Mouse (Mus musculus) heart, adult 2 months (tissue): ENCODE measurements at regions not wholly inside any gene's neighbourhood (a gene's known extent, or its start where the extent isn't known, plus 50 kb on each side); places are given as distances from the start of the nearest gene placed in this dataset.

Source experiments
- DNase-seq, 2 experiments: peaks; one replicate each; pipeline ENCODE4 v3.0.0; 2021
- H3K27ac ChIP-seq: fragments of 200-600 bp; 2 replicates; pipeline ENCODE4 v1.8.1; 2022
- H3K27me3 ChIP-seq: fragments of 200-500 bp; 2 replicates; pipeline ENCODE4 v1.6.1; 2012; ENCODE audit warnings: mild to moderate bottlenecking, low read length, inconsistent platforms, mixed read lengths; ENCODE audit not compliant: control insufficient read depth, insufficient read depth
- H3K36me3 ChIP-seq: fragments of 200-500 bp; 2 replicates; pipeline ENCODE4 v1.6.1; 2012; ENCODE audit warnings: low read length, inconsistent platforms; ENCODE audit not compliant: control insufficient read depth, insufficient read depth
- H3K4me1 ChIP-seq: fragments of 200-500 bp; 2 replicates; pipeline ENCODE4 v1.6.1; 2011; ENCODE audit warnings: low read length; ENCODE audit not compliant: control insufficient read depth, insufficient read depth
- H3K4me3 ChIP-seq: fragments of 200-600 bp; 2 replicates; pipeline ENCODE4 v1.8.1; 2022
- H3K79me2 ChIP-seq: fragments of 200-500 bp; replicated peaks from 2 replicates; pipeline ENCODE4 v1.6.1; 2012; ENCODE audit warnings: mild to moderate bottlenecking, inconsistent platforms, low read length, moderate library complexity, mixed read lengths; ENCODE audit not compliant: control insufficient read depth, insufficient read depth
- H3K9ac ChIP-seq: fragments of 200-500 bp; 2 replicates; pipeline ENCODE4 v1.6.1; 2012; ENCODE audit warnings: low read depth, mild to moderate bottlenecking, control low read depth, inconsistent platforms, low read length, mixed read lengths
- CTCF ChIP-seq: fragments of 200-600 bp; IDR thresholded peaks from 2 replicates; pipeline ENCODE4 v1.8.1; 2022; ENCODE audit warnings: antibody characterized with exemption, mild to moderate bottlenecking, moderate library complexity
- EP300 ChIP-seq: fragments of 200-500 bp; IDR thresholded peaks from 2 replicates; pipeline ENCODE4 v1.6.1; 2011; ENCODE audit warnings: low read depth, low read length, control low read depth; ENCODE audit not compliant: insufficient read depth
- POLR2A ChIP-seq: fragments of 200-500 bp; IDR thresholded peaks from 2 replicates; pipeline ENCODE4 v1.6.1; 2011; ENCODE audit warnings: mild to moderate bottlenecking, low read depth, low read length, control low read depth; ENCODE audit not compliant: insufficient read depth
- WGBS: fragments of 180-500 bp; shearing (Covaris S2); methylation state at CpG from one replicate; pipeline ENCODE4 v1.1.7; 2018; 5-methylcytosine and 5-hydroxymethylcytosine counted together
- intact Hi-C: fragments of 180-260 bp; cut with DNase I; formaldehyde crosslinking; loops from one replicate; pipeline ENCODE4 v1.15.1; 2025

- WGBS = 90% methylated on average over 10 of the region's 10 CpGs
- Histone ChIP-seq H3K79me2 (no peaks in the 10 kb centered on the region), H3K4me3 (no peak overlapping the region), H3K36me3 (no peaks in the 10 kb centered on the region), H3K9ac (no peak overlapping the region), H3K27me3 (no peaks in the 10 kb centered on the region), H3K27ac (no peak overlapping the region), H3K4me1 (no peaks in the 10 kb centered on the region)
- intact Hi-C loops = no loop called here
- no peak for DNase-seq
- TF ChIP-seq CTCF (no peak), EP300 (no peak), POLR2A (no peak)
These were observed 679.9 kb downstream of the Dach1 start for GRCm38 (mm10) chr14:97489427-97490347.

DNA sequence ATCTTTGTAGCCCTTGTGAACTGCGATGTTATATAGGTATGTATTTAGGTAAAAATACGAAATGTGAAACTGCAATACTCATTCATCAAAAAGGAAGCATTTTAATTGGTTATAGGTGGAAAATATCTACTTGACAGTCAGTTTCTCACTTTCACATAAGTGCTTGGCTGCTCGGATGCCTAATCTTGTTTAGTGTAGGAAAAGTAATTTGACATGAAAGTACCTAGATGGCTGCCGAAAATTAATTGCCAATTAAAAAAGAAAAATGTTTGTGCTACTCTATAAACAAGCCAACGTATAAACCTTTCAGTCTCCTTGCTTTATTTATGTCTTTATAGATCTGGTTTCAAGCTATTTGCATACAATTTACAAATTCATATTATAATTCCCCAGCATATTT, 691.3 kb downstream of the Dach1 start:
- intact Hi-C loops = no loop called here
- Histone ChIP-seq H3K27ac (no peak overlapping the region), H3K27me3 (no peaks in the 10 kb centered on the region), H3K79me2 (no peaks in the 10 kb centered on the region), H3K9ac (no peak overlapping the region), H3K4me3 (no peak overlapping the region), H3K36me3 (no peaks in the 10 kb centered on the region), H3K4me1 (no peaks in the 10 kb centered on the region)
- 73% methylated on average over 5 of the region's 5 CpGs for WGBS
- DNase-seq = no peak
- TF ChIP-seq POLR2A (no peak), CTCF (no peak), EP300 (no peak)

GRCm38 (mm10) chr14:97450525-97451235, 718.9 kb downstream of the Dach1 start:
- DNase-seq = no peak
- Histone ChIP-seq H3K9ac (no peak overlapping the region), H3K27me3 (no peaks in the 10 kb centered on the region), H3K4me3 (no peak overlapping the region), H3K4me1 (no peaks in the 10 kb centered on the region), H3K27ac (no peak overlapping the region), H3K79me2 (no peaks in the 10 kb centered on the region), H3K36me3 (no peaks in the 10 kb centered on the region)
- TF ChIP-seq POLR2A (no peak), CTCF (no peak), EP300 (no peak)
- WGBS = 83% methylated on average over 7 of the region's 7 CpGs
- intact Hi-C loops = no loop called here

DNA sequence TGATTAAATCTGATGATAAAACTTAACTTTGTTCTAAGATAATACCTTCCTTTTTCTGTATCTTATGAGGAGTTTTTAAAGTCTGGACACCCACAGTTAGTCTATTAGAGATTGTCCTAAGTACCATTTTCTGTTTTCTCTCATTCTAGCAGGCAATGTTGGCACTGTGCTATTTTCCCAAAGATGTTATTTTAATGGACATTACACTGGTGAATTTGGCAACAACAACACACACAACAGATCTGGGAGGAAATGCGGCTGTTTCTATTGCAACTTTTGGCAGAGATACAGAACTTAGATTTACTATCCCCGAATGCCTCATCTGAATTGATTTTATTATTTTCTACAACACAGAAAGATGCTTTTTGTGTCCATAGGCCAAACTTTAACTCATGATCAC, 720.9 kb downstream of the Dach1 start:
- Histone ChIP-seq H3K79me2 (no peaks in the 10 kb centered on the region), H3K36me3 (no peaks in the 10 kb centered on the region), H3K27ac (no peak overlapping the region), H3K4me3 (no peak overlapping the region), H3K4me1 (no peaks in the 10 kb centered on the region), H3K9ac (no peak overlapping the region), H3K27me3 (no peaks in the 10 kb centered on the region)
- intact Hi-C loops = no loop called here
- no peak for TF ChIP-seq POLR2A
- 35% methylated on average over 2 of the region's 2 CpGs for WGBS
- DNase-seq = no peak

- Histone ChIP-seq H3K27me3 (no peaks in the 10 kb centered on the region), H3K36me3 (no peaks in the 10 kb centered on the region), H3K79me2 (no peaks in the 10 kb centered on the region), H3K27ac (no peak overlapping the region), H3K4me3 (no peak overlapping the region), H3K4me1 (no peaks in the 10 kb centered on the region), H3K9ac (no peak overlapping the region)
- 100% methylated on average over 1 of the region's 1 CpGs for WGBS
- intact Hi-C loops = no loop called here
- TF ChIP-seq EP300 (no peak), CTCF (no peak), POLR2A (no peak)
- no peak for DNase-seq
These were observed 722.8 kb downstream of the Dach1 start for GRCm38 (mm10) chr14:97446793-97447192.

- no peak for DNase-seq
- Histone ChIP-seq H3K4me1 (no peaks in the 10 kb centered on the region), H3K9ac (no peak overlapping the region), H3K79me2 (no peaks in the 10 kb centered on the region), H3K27me3 (no peaks in the 10 kb centered on the region), H3K4me3 (no peak overlapping the region), H3K36me3 (no peaks in the 10 kb centered on the region), H3K27ac (no peak overlapping the region)
- TF ChIP-seq CTCF = no peak
- TF ChIP-seq POLR2A = no peak
- no peak for TF ChIP-seq EP300
- 53% methylated on average over 6 of the region's 6 CpGs for WGBS
- intact Hi-C loops = no loop called here
These were observed 729.2 kb downstream of the Dach1 start for GRCm38 (mm10) chr14:97440326-97440725.
